Mouse (Mus musculus): ENCODE measurements around the gene Gm49393. TPM values are rescaled to one million over a fixed set of nuclear protein-coding genes. Genes with fewer than 3 reads are reported as not detected.

Gene Gm49393
- polyA plus RNA-seq (2015; fragmentation: Nextera tagmentation; extraction: Ambion mirVana): not detected in 2 replicates

GRCm38 (mm10) chr13:60935490-60935889 lies at the start of gene Gm49393:
Gm49393 (minus strand) TSS chr13:60935590.

GRCm38 (mm10) chr13:60941884-60942283 lies 6.5 kb upstream of the Gm49393 start, which contains the start of gene Tpbpa:
Tpbpa (minus strand) TSS chr13:60941984.

GRCm38 (mm10) chr13:60936500-60936901 lies 1.1 kb upstream of the Gm49393 start, which contains the start of the genes Gm49391 and Ctla2a:
Gm49391 (minus strand) TSS chr13:60936571.
Ctla2a (minus strand) TSS chr13:60936625.

GRCm38 (mm10) chr13:60904780-60905179 lies 30.6 kb downstream of the Gm49393 start, which contains the start of gene Tpbpb:
Tpbpb (minus strand) TSS chr13:60904880.

GRCm38 (mm10) chr13:60897328-60897727 lies 38.1 kb downstream of the Gm49393 start, which contains the start of gene Ctla2b:
Ctla2b (minus strand) TSS chr13:60897447.

GRCm38 (mm10) chr13:60896794-60897193 lies 38.6 kb downstream of the Gm49393 start, which contains the start of gene Gm49392:
Gm49392 (minus strand) TSS chr13:60896894.

GRCm38 (mm10) chr13:60864281-60864680 lies 71.1 kb downstream of the Gm49393 start, which contains the start of gene 4930486L24Rik:
4930486L24Rik (minus strand) TSS chr13:60864475.

Other genes with a start within 250 kb of the Gm49393 start
- gene BC051665, start 149.2 kb downstream of the Gm49393 start, polyA plus RNA-seq (2015; fragmentation: Nextera tagmentation; extraction: Ambion mirVana): not detected in 2 replicates
- not detected in 2 replicates for gene Ctsll3, start 132.7 kb downstream of the Gm49393 start, polyA plus RNA-seq (2015; fragmentation: Nextera tagmentation; extraction: Ambion mirVana)
- 1.0 and 1.6 TPM in 2 replicates for gene 4930486L24Rik, start 71.1 kb downstream of the Gm49393 start, polyA plus RNA-seq (2015; fragmentation: Nextera tagmentation; extraction: Ambion mirVana)
- 0.64 and 0.66 TPM in 2 replicates for gene Gm49392, start 38.7 kb downstream of the Gm49393 start, polyA plus RNA-seq (2015; fragmentation: Nextera tagmentation; extraction: Ambion mirVana)
- 6.2 and 7.9 TPM in 2 replicates for gene Ctla2b, start 38.1 kb downstream of the Gm49393 start, polyA plus RNA-seq (2015; fragmentation: Nextera tagmentation; extraction: Ambion mirVana)
- not detected in 2 replicates for gene Tpbpb, start 30.7 kb downstream of the Gm49393 start, polyA plus RNA-seq (2015; fragmentation: Nextera tagmentation; extraction: Ambion mirVana)
- 5.0 and 6.3 TPM in 2 replicates for gene Gm49391, start 981 bp upstream of the Gm49393 start, polyA plus RNA-seq (2015; fragmentation: Nextera tagmentation; extraction: Ambion mirVana)
- 109 and 112 TPM in 2 replicates for gene Ctla2a, start 1.0 kb upstream of the Gm49393 start, polyA plus RNA-seq (2015; fragmentation: Nextera tagmentation; extraction: Ambion mirVana)
- not detected in 2 replicates for gene Tpbpa, start 6.4 kb upstream of the Gm49393 start, polyA plus RNA-seq (2015; fragmentation: Nextera tagmentation; extraction: Ambion mirVana)
- gene Ctsj, start 70.4 kb upstream of the Gm49393 start, polyA plus RNA-seq (2015; fragmentation: Nextera tagmentation; extraction: Ambion mirVana): 0.39 TPM in 1 of 2 replicates, not detected in the other
- not detected in 2 replicates for gene Ctsq, start 105.0 kb upstream of the Gm49393 start, polyA plus RNA-seq (2015; fragmentation: Nextera tagmentation; extraction: Ambion mirVana)
- gene Ctsr, start 228.7 kb upstream of the Gm49393 start, polyA plus RNA-seq (2015; fragmentation: Nextera tagmentation; extraction: Ambion mirVana): not detected in 2 replicates

Data from spleen, postnatal 0 days (tissue).